Mouse (Mus musculus) midbrain, embryonic 16.5 days (tissue): ENCODE results near the gene Wdsub1. TPM values are rescaled to one million over a fixed set of nuclear protein-coding genes. Genes with fewer than 3 reads are reported as not detected.

Experiments used
- ATAC-seq: fragments of 200-750 bp; cut with Nextera tagmentation; 2 replicates; pipeline ENCODE4 v1.8.0; 2017; ENCODE audit warnings: moderate TSS enrichment
- H3K27ac ChIP-seq: fragments of 300-500 bp; sonication (generic); 2 replicates; pipeline ENCODE4 v1.5.1; 2014; ENCODE audit warnings: mild to moderate bottlenecking, low read length, mixed read lengths
- H3K27me3 ChIP-seq: fragments of 300-500 bp; sonication (generic); 2 replicates; pipeline ENCODE4 v1.6.1; 2014; ENCODE audit warnings: low read depth, low read length, mixed read lengths; ENCODE audit not compliant: control insufficient read depth, insufficient read depth
- H3K36me3 ChIP-seq: fragments of 300-500 bp; sonication (generic); 2 replicates; pipeline ENCODE4 v1.6.1; 2014; ENCODE audit warnings: mild to moderate bottlenecking, low read length, moderate library complexity, mixed read lengths; ENCODE audit not compliant: control insufficient read depth, insufficient read depth
- H3K4me1 ChIP-seq: fragments of 300-500 bp; sonication (generic); 2 replicates; pipeline ENCODE4 v1.6.1; 2014; ENCODE audit warnings: mild to moderate bottlenecking, low read length, mixed read lengths; ENCODE audit not compliant: control insufficient read depth, insufficient read depth
- H3K4me2 ChIP-seq: fragments of 300-500 bp; sonication (generic); 2 replicates; pipeline ENCODE4 v1.6.1; 2014; ENCODE audit warnings: mild to moderate bottlenecking, low read length, mixed read lengths
- H3K4me3 ChIP-seq: fragments of 300-500 bp; sonication (generic); 2 replicates; pipeline ENCODE4 v1.5.1; 2014; ENCODE audit warnings: low read depth, mild to moderate bottlenecking, low read length, moderate library complexity, mixed read lengths
- H3K9ac ChIP-seq: fragments of 300-500 bp; sonication (generic); 2 replicates; pipeline ENCODE4 v1.6.1; 2014; ENCODE audit warnings: low read depth, low read length, mixed read lengths
- H3K9me3 ChIP-seq: fragments of 300-500 bp; sonication (generic); replicated peaks from 2 replicates; pipeline ENCODE4 v1.6.1; 2014; ENCODE audit warnings: mild to moderate bottlenecking, low read length, mixed read lengths; ENCODE audit not compliant: control insufficient read depth, poor library complexity, severe bottlenecking
- WGBS: fragments of 180-500 bp; shearing (Covaris S2); extraction: QIAGEN DNeasy Blood & Tissue Kit; methylation state at CpG from one replicate; pipeline ENCODE4 v1.1.7; 2014; 5-methylcytosine and 5-hydroxymethylcytosine counted together
- polyA plus RNA-seq: library from polyadenylated mRNA; unstranded; fragments of >200 nt; fragmentation: Nextera tagmentation; extraction: Ambion mirVana; gene quantifications from 2 replicates; pipeline ENCODE4 v1.2.1, GENCODE M21; 2015

Wdsub1 gene
- polyA plus RNA-seq, 1 experiment from 2014 or later: 21.2 TPM

GRCm38 (mm10) chr2:59882742-59883281, 421 bp upstream of the Wdsub1 start:
- peak; percentile 27 for ATAC-seq
- Histone ChIP-seq H3K4me2 (peak overlapping the region; percentile 84), H3K4me3 (peak overlapping the region; percentile 85), H3K36me3 (no peaks in the 10 kb centered on the region), H3K9me3 (no peaks in the 10 kb centered on the region), H3K27me3 (no peaks in the 10 kb centered on the region), H3K9ac (no peak overlapping the region), H3K4me1 (no peaks in the 10 kb centered on the region), H3K27ac (no peak overlapping the region)
- 75% methylated on average over 8 of the region's 8 CpGs for WGBS

GRCm38 (mm10) chr2:59881404-59881803, 987 bp downstream of the Wdsub1 start:
- peak overlapping the region; percentile 84 for H3K4me2 ChIP-seq
- no peaks in the 10 kb centered on the region for H3K4me1 ChIP-seq
- H3K9ac ChIP-seq: no peak overlapping the region
- 79% methylated on average over 6 of the region's 6 CpGs for WGBS
- no peaks in the 10 kb centered on the region for H3K9me3 ChIP-seq
- H3K27me3 ChIP-seq: no peaks in the 10 kb centered on the region
- H3K27ac ChIP-seq: no peak overlapping the region
- ATAC-seq: no peak
- no peaks in the 10 kb centered on the region for H3K36me3 ChIP-seq
- H3K4me3 ChIP-seq: peak overlapping the region; percentile 85; the same call in 1 of the 2 replicates

GRCm38 (mm10) chr2:59878221-59878620, 4.2 kb downstream of the Wdsub1 start:
- no peak overlapping the region for H3K27ac ChIP-seq
- WGBS: 83% methylated on average over 19 of the region's 19 CpGs
- no peak for ATAC-seq
- H3K27me3 ChIP-seq: no peaks in the 10 kb centered on the region
- no peaks in the 10 kb centered on the region for H3K36me3 ChIP-seq
- no peaks in the 10 kb centered on the region for H3K4me1 ChIP-seq
- no peak overlapping the region for H3K9ac ChIP-seq
- no peaks in the 10 kb centered on the region for H3K9me3 ChIP-seq
- no peak overlapping the region for H3K4me3 ChIP-seq
- H3K4me2 ChIP-seq: no peak overlapping the region

GRCm38 (mm10) chr2:59877335-59877734, 5.1 kb downstream of the Wdsub1 start:
- 77% methylated on average over 4 of the region's 4 CpGs for WGBS
- Histone ChIP-seq H3K27ac (no peak overlapping the region), H3K4me3 (no peak overlapping the region), H3K9ac (no peak overlapping the region), H3K9me3 (no peaks in the 10 kb centered on the region), H3K4me1 (no peaks in the 10 kb centered on the region), H3K4me2 (no peak overlapping the region), H3K36me3 (no peaks in the 10 kb centered on the region), H3K27me3 (no peaks in the 10 kb centered on the region)
- ATAC-seq: no peak

GRCm38 (mm10) chr2:59876482-59876881, 5.9 kb downstream of the Wdsub1 start:
- Histone ChIP-seq H3K4me3 (no peak overlapping the region), H3K4me1 (no peaks in the 10 kb centered on the region), H3K27ac (no peak overlapping the region), H3K36me3 (no peaks in the 10 kb centered on the region), H3K27me3 (no peaks in the 10 kb centered on the region), H3K4me2 (no peak overlapping the region), H3K9me3 (no peaks in the 10 kb centered on the region), H3K9ac (no peak overlapping the region)
- WGBS: 84% methylated on average over 15 of the region's 15 CpGs
- ATAC-seq: peak; percentile 59; the same call in 1 of the 2 replicates

- H3K36me3 ChIP-seq: no peaks in the 10 kb centered on the region
- no peak overlapping the region for H3K4me3 ChIP-seq
- no peak overlapping the region for H3K4me2 ChIP-seq
- no peak overlapping the region for H3K9ac ChIP-seq
- ATAC-seq: no peak
- no peak overlapping the region for H3K27ac ChIP-seq
- H3K27me3 ChIP-seq: no peaks in the 10 kb centered on the region
- no peaks in the 10 kb centered on the region for H3K4me1 ChIP-seq
- H3K9me3 ChIP-seq: no peaks in the 10 kb centered on the region
- WGBS: 91% methylated on average over 6 of the region's 6 CpGs
Observed at GRCm38 (mm10) chr2:59870526-59870925, 11.9 kb downstream of the Wdsub1 start.

GRCm38 (mm10) chr2:59862618-59863017, 19.8 kb downstream of the Wdsub1 start:
- Histone ChIP-seq H3K9ac (no peak overlapping the region), H3K36me3 (no peaks in the 10 kb centered on the region), H3K9me3 (no peaks in the 10 kb centered on the region), H3K4me3 (no peak overlapping the region), H3K27me3 (no peaks in the 10 kb centered on the region), H3K4me2 (no peak overlapping the region), H3K4me1 (no peaks in the 10 kb centered on the region), H3K27ac (no peak overlapping the region)
- 91% methylated on average over 6 of the region's 6 CpGs for WGBS
- no peak for ATAC-seq

GRCm38 (mm10) chr2:59854363-59854762, 28.0 kb downstream of the Wdsub1 start:
- no peaks in the 10 kb centered on the region for H3K9me3 ChIP-seq
- H3K4me2 ChIP-seq: no peak overlapping the region
- H3K36me3 ChIP-seq: no peaks in the 10 kb centered on the region
- H3K4me3 ChIP-seq: no peak overlapping the region
- H3K27me3 ChIP-seq: no peaks in the 10 kb centered on the region
- H3K4me1 ChIP-seq: no peaks in the 10 kb centered on the region
- ATAC-seq: no peak
- 75% methylated on average over 9 of the region's 9 CpGs for WGBS
- H3K9ac ChIP-seq: no peak overlapping the region
- H3K27ac ChIP-seq: no peak overlapping the region

GRCm38 (mm10) chr2:59853543-59853942, 28.8 kb downstream of the Wdsub1 start:
- no peak for ATAC-seq
- H3K9me3 ChIP-seq: no peaks in the 10 kb centered on the region
- H3K27me3 ChIP-seq: no peaks in the 10 kb centered on the region
- WGBS: 86% methylated on average over 10 of the region's 10 CpGs
- H3K4me1 ChIP-seq: no peaks in the 10 kb centered on the region
- H3K4me2 ChIP-seq: no peak overlapping the region
- H3K9ac ChIP-seq: no peak overlapping the region
- no peak overlapping the region for H3K27ac ChIP-seq
- H3K36me3 ChIP-seq: no peaks in the 10 kb centered on the region
- H3K4me3 ChIP-seq: no peak overlapping the region
